Mouse (Mus musculus): ENCODE measurements around the gene Krt8. TPM values are rescaled to one million over a fixed set of nuclear protein-coding genes. Genes with fewer than 3 reads are reported as not detected.

Krt8 gene
- polyA plus RNA-seq, 1 experiment from 2014 or later, result 43.1 TPM

- peaks cover 55% of the 10 kb centered on the region for H3K27me3 ChIP-seq (ENCODE audit: insufficient read depth, poor library complexity, severe bottlenecking)
- H3K36me3 ChIP-seq, result no peaks in the 10 kb centered on the region
- DNase-seq (ENCODE audit: low spot score), result no peak
- 70% methylated on average over 8 of the region's 8 CpGs for WGBS
- H3K9me3 ChIP-seq, result no peaks in the 10 kb centered on the region
- H3K27ac ChIP-seq, result peak overlapping the region; percentile 80
- H3K4me3 ChIP-seq, result no peak overlapping the region
- peaks cover 48% of the 10 kb centered on the region for H3K4me1 ChIP-seq (replicated peaks)
Observed at GRCm38 (mm10) chr15:102023888-102024287, 19.6 kb upstream of the Krt8 start.

DNA sequence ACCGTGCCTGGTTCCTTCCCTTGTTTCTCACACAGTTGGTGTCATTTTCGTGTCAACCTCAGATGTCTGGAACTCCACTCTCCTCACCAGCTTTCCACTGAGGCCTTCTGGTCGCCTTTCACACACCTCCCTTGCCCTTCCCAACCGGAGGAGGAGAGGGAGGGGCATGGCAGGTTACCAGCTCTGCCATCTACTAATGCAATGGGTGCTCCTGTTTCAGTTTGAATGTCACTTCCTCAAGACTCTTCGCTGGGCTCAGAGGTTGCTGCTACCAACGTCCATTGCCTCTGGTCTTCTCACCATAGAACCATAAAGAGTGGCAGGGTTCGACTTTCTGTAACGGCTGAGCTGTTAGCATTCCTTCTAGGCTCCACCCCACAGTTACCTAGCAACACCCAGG lies 18.2 kb upstream of the Krt8 start:
- 28% methylated on average over 8 of the region's 8 CpGs for WGBS

DNA sequence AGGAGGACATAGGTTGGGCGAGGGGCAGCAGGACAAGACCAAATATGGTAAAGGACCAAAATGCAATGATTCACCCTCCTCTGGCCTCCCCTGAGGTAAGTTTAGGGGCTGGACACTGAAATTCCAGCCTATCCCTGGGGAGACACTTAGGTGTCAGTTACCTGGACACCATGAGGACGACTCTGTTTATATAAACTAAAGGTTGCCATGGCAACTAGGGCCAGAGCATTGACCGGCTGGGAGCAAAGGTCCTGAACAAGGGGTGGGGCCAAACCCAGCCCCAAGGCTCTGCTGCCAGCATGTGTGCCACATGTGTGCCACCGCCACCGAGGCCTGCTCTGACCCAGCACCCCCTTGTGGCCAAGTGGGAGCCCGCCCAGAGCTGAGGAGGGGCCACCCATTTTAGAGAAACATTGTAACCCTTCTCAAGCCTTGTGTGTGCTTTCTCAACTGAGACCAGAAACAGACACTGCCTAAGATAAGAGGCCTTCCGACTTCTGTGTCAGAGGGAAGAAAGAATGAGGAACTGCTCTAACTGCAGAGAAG lies 13.7 kb upstream of the Krt8 start:
- DNase-seq (ENCODE audit: low spot score), result peak; percentile 62
- H3K27ac ChIP-seq, result peak overlapping the region; percentile 5; the same call in 1 of the 2 replicates
- WGBS, result 19% methylated on average over 7 of the region's 7 CpGs

More for the DNA sequence above, 18.2 kb upstream of the Krt8 start:
- H3K36me3 ChIP-seq, result no peaks in the 10 kb centered on the region
- H3K27ac ChIP-seq, result no peak overlapping the region
- H3K9me3 ChIP-seq, result no peaks in the 10 kb centered on the region
- H3K4me3 ChIP-seq, result no peak overlapping the region
- H3K27me3 ChIP-seq (ENCODE audit: insufficient read depth, poor library complexity, severe bottlenecking), result peaks cover 44% of the 10 kb centered on the region
- peaks cover 47% of the 10 kb centered on the region for H3K4me1 ChIP-seq (replicated peaks)
- DNase-seq (ENCODE audit: low spot score), result no peak

DNA sequence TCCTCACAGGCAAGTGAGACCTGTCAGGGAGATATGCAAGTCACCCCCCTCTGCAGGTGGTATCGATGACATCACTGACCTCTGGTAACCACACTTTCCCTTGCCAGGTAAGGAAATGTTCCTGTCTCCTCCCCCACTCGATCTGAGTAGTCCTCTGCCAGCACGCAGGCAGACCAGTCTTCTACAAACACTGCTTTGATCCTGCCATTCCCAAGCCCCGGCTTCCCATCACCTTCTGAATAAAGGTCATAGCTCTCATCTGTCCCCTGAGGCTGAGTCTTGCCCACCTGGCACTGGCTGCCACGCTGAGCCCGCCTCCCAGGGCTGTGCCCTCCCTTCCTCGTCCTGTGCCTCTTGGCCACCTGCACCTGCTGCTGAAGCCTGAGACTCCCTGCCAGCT lies 12.5 kb upstream of the Krt8 start:
- DNase-seq (ENCODE audit: low spot score), result no peak
- H3K27ac ChIP-seq, result peak overlapping the region; percentile 67; the same call in 1 of the 2 replicates
- no peaks in the 10 kb centered on the region for H3K9me3 ChIP-seq
- WGBS, result 30% methylated on average over 7 of the region's 7 CpGs
- H3K27me3 ChIP-seq (ENCODE audit: insufficient read depth, poor library complexity, severe bottlenecking), result 0 out of 2 replicates have a peak, but pooled peaks cover 3% of the 10 kb centered on the region
- H3K36me3 ChIP-seq, result no peaks in the 10 kb centered on the region
- H3K4me1 ChIP-seq (replicated peaks), result peaks cover 30% of the 10 kb centered on the region
- H3K4me3 ChIP-seq, result no peak overlapping the region

More for the DNA sequence above, 13.7 kb upstream of the Krt8 start:
- H3K4me1 ChIP-seq (replicated peaks), result peaks cover 37% of the 10 kb centered on the region
- H3K36me3 ChIP-seq, result no peaks in the 10 kb centered on the region
- no peak overlapping the region for H3K4me3 ChIP-seq
- H3K9me3 ChIP-seq, result no peaks in the 10 kb centered on the region
- 0 out of 2 replicates have a peak, but pooled peaks cover 3% of the 10 kb centered on the region for H3K27me3 ChIP-seq (ENCODE audit: insufficient read depth, poor library complexity, severe bottlenecking)

GRCm38 (mm10) chr15:102016096-102016495 lies 11.8 kb upstream of the Krt8 start:
- Histone ChIP-seq H3K27me3 (ENCODE audit: insufficient read depth, poor library complexity, severe bottlenecking) (0 out of 2 replicates have a peak, but pooled peaks cover 3% of the 10 kb centered on the region), H3K4me3 (no peak overlapping the region), H3K36me3 (no peaks in the 10 kb centered on the region), H3K27ac (peak overlapping the region; percentile 67), H3K4me1 (replicated peaks) (peaks cover 30% of the 10 kb centered on the region), H3K9me3 (no peaks in the 10 kb centered on the region)
- no peak for DNase-seq (ENCODE audit: low spot score)
- 56% methylated on average over 3 of the region's 3 CpGs for WGBS

DNA sequence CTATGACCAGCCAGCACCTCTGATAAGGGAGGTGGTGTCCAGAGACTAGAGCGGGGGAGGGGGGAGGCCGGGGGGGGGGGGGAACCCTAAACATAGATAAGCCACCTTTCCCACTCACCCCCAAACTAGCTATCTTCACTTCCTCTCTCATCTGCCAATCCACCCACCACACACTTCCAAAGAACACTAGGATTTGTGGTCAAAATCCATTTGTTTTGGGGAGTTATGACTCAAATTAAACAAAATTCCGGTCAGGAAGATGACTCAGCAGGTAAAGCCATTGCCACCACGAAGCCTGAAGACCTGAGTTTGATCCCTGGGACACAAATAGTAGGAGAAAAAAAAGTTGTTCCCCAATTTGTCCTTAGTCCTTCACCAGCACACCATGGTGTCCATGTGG lies 10.6 kb upstream of the Krt8 start:
- DNase-seq (ENCODE audit: low spot score), result no peak
- H3K9me3 ChIP-seq, result no peaks in the 10 kb centered on the region
- no peak overlapping the region for H3K4me3 ChIP-seq
- peaks cover 33% of the 10 kb centered on the region for H3K4me1 ChIP-seq (replicated peaks)
- WGBS, result 42% methylated on average over 4 of the region's 4 CpGs
- H3K27ac ChIP-seq, result no peak overlapping the region
- H3K27me3 ChIP-seq (ENCODE audit: insufficient read depth, poor library complexity, severe bottlenecking), result 0 out of 2 replicates have a peak, but pooled peaks cover 3% of the 10 kb centered on the region
- no peaks in the 10 kb centered on the region for H3K36me3 ChIP-seq

DNA sequence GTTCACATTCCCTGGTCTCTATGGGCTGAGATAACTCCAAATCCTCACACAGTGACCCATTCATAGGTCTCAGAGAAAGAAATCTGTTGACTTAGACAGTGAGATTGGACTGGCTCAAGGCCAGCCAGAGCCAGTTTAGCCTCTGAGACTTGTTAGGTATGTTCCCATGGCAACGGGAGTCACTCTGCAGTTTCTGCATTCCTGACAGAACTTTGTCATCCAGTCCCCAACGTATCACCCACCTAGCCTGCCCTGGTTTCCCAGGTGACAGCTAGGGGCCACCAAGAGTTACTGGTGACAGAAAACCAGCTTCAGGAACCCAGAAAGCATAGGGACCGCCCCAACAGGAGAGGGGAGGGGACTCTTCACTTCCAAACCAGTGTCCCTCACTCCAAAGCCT lies 9.4 kb upstream of the Krt8 start:
- H3K4me1 ChIP-seq (replicated peaks), result peaks cover 37% of the 10 kb centered on the region
- H3K27ac ChIP-seq, result 0 out of 2 replicates have a peak overlapping the region, but pooled peaks have one; percentile 17
- 49% methylated on average over 3 of the region's 3 CpGs for WGBS
- H3K27me3 ChIP-seq (ENCODE audit: insufficient read depth, poor library complexity, severe bottlenecking), result peaks cover 3% of the 10 kb centered on the region; the same call in 1 of the 2 replicates
- H3K36me3 ChIP-seq, result no peaks in the 10 kb centered on the region
- H3K9me3 ChIP-seq, result no peaks in the 10 kb centered on the region
- H3K4me3 ChIP-seq, result no peak overlapping the region
- no peak for DNase-seq (ENCODE audit: low spot score)

DNA sequence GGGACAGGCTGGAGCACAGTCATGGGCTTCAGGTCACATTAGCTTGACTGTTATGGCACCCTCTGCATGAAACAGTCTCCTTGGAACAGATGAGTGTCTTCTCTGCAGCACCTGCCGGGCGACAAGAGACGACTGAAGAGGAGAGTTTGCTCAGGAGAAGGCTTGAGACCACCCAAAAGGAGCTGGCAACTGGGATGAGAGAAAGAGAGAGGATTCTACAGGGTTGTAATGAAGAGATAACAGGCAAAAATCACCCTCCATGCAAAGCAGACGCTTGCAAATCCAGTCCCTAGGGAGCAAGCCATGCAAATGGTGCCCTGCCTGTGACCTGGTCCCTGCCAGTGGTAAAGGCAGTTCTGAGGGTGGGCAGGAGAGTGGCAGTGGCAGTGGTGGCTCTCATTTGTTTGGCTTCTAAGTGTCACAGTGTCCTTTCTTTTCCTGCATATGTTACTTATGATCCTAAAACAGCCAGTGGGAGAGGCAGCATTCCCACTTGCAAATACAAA lies 8.0 kb upstream of the Krt8 start:
- no peak overlapping the region for H3K27ac ChIP-seq
- no peak for DNase-seq (ENCODE audit: low spot score)
- H3K36me3 ChIP-seq, result no peaks in the 10 kb centered on the region
- H3K9me3 ChIP-seq, result no peaks in the 10 kb centered on the region
- H3K27me3 ChIP-seq (ENCODE audit: insufficient read depth, poor library complexity, severe bottlenecking), result peaks cover 6% of the 10 kb centered on the region
- WGBS, result 48% methylated on average over 4 of the region's 4 CpGs
- H3K4me1 ChIP-seq (replicated peaks), result peaks cover 40% of the 10 kb centered on the region
- H3K4me3 ChIP-seq, result no peak overlapping the region

DNA sequence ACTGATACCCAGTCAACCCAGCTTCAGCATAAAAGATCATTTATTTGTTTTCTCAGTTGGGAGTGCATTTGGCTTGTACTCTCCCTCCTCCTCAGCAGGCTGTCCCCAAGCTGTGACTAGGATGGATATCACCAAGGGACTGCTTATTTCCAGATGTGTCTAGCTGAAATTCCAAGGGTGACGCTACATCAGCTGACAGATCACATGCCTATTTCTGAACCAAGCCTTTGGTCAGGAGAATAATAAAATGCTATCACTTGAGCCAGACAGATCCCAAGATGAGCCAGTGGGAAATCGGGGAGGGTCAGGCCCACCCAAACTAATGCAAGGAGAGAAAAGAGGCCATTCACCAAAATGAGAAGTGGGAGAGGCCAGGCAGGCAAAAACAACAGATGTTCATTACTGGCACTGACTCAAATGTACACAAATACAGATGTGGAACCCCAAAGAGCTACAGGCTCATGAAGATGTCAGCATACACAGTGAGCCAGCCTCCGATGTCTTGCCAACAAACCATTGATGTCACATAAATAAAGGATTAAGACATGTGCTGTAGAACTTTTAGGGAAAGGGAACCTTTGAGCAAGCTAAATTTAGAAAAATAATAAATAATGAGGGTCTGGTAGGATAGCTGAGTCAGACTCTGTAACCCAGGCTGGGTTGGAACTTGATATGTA lies 6.4 kb upstream of the Krt8 start:
- 76% methylated on average over 3 of the region's 3 CpGs for WGBS

GRCm38 (mm10) chr15:102007097-102008069 lies 3.1 kb upstream of the Krt8 start:
- DNase-seq (ENCODE audit: low spot score), result no peak
- Histone ChIP-seq H3K4me1 (replicated peaks) (peaks cover 63% of the 10 kb centered on the region), H3K9me3 (no peaks in the 10 kb centered on the region), H3K4me3 (no peak overlapping the region), H3K27me3 (ENCODE audit: insufficient read depth, poor library complexity, severe bottlenecking) (peaks cover 56% of the 10 kb centered on the region), H3K36me3 (no peaks in the 10 kb centered on the region), H3K27ac (peak overlapping the region; percentile 64)
- WGBS, result 52% methylated on average over 12 of the region's 12 CpGs

More for the DNA sequence above, 6.4 kb upstream of the Krt8 start:
- Histone ChIP-seq H3K36me3 (no peaks in the 10 kb centered on the region), H3K27me3 (ENCODE audit: insufficient read depth, poor library complexity, severe bottlenecking) (peaks cover 23% of the 10 kb centered on the region), H3K9me3 (no peaks in the 10 kb centered on the region), H3K4me3 (no peak overlapping the region), H3K27ac (no peak overlapping the region), H3K4me1 (replicated peaks) (peaks cover 42% of the 10 kb centered on the region)
- DNase-seq (ENCODE audit: low spot score), result no peak

GRCm38 (mm10) chr15:102006317-102006716 lies 2.0 kb upstream of the Krt8 start:
- WGBS, result 28% methylated on average over 11 of the region's 11 CpGs
- no peak for DNase-seq (ENCODE audit: low spot score)

DNA sequence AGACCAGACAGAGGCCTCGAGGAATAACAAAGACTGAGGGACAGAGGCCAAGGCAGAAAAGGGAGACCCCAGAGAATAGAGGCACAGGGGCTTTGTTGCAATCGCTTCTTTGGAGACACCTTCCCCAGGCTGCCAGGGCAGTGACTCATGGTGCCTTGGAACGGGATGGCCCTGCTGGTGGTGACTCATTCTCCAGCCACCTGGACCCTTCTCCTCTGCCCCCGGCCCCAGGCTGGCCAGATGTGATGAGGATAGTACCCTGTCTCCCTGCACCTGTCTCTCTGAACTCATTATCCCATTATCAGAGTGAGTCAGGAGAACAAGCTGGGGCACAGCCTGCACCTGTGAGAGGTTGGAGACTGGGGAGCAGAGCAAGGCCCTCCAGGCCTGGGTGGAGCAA lies 1.0 kb upstream of the Krt8 start:
- whole genome bisulfite sequencing, result 33% methylated on average over 4 of the region's 4 CpGs
- Histone ChIP-seq H3K4me3 (no peak overlapping the region), H3K9me3 (no peaks in the 10 kb centered on the region), H3K36me3 (no peaks in the 10 kb centered on the region), H3K4me1 (replicated peaks) (peaks cover 64% of the 10 kb centered on the region), H3K27me3 (ENCODE audit: insufficient read depth, poor library complexity, severe bottlenecking) (peaks cover 77% of the 10 kb centered on the region), H3K27ac (peak overlapping the region; percentile 53)
- DNase-seq (ENCODE audit: low spot score), result no peak

More at GRCm38 (mm10) chr15:102006317-102006716, 2.0 kb upstream of the Krt8 start:
- Histone ChIP-seq H3K4me1 (replicated peaks) (peaks cover 67% of the 10 kb centered on the region), H3K9me3 (no peaks in the 10 kb centered on the region), H3K27me3 (ENCODE audit: insufficient read depth, poor library complexity, severe bottlenecking) (peaks cover 66% of the 10 kb centered on the region), H3K4me3 (no peak overlapping the region), H3K27ac (peak overlapping the region; percentile 64), H3K36me3 (no peaks in the 10 kb centered on the region)
